In genomic region chr6:143841109-143841638, GRCm38 (mm10) we compare ENCODE assay signal across 16 mouse cellular contexts.
DNase-seq lines count a peak whose midpoint lies in the region; ATAC-seq and TF ChIP-seq lines count a peak whose summit lies in the region.
"Had no signal": no experiment of that assay in that cellular context is flagged by ENCODE, and none has a peak within 500 bp of the region (broad histone marks: within the 10 kb centered on the region; RNA-seq: fewer than 3 reads in every experiment).

No protein-coding gene starts in this region.

- no peaks in the 10 kb centered on the region for H3K36me3 ChIP-seq in intestine, embryonic 14.5 days (ENCODE audit: control insufficient read depth, insufficient read depth, low read length)
- H3K36me3 ChIP-seq in intestine, embryonic 16.5 days (ENCODE audit: control insufficient read depth, insufficient read depth, low read length): no peaks in the 10 kb centered on the region
- H3K36me3 ChIP-seq in lung, embryonic 14.5 days (ENCODE audit: insufficient read depth): 0 out of 2 replicates have a peak, but pooled peaks cover 6% of the 10 kb centered on the region
- no peaks in the 10 kb centered on the region for H3K36me3 ChIP-seq in midbrain, embryonic 10.5 days
- H3K36me3 ChIP-seq: heart, embryonic 13.5 days; hindbrain, embryonic 15.5 days had no signal

- no peak overlapping the region for H3K27ac ChIP-seq in intestine, embryonic 14.5 days (ENCODE audit: low read depth)
- no peak overlapping the region for H3K27ac ChIP-seq in intestine, embryonic 16.5 days (ENCODE audit: low read length)
- H3K27ac ChIP-seq in lung, embryonic 14.5 days (ENCODE audit: low read depth): no peak overlapping the region
- H3K27ac ChIP-seq in midbrain, embryonic 10.5 days (replicated peaks): no peak overlapping the region
- H3K27ac ChIP-seq: embryonic facial prominence, embryonic 10.5 days; forebrain, embryonic 13.5 days; heart, embryonic 13.5 days; hindbrain, embryonic 15.5 days had no signal

- H3K9ac ChIP-seq in intestine, embryonic 14.5 days (ENCODE audit: low read length): no peak overlapping the region
- no peak overlapping the region for H3K9ac ChIP-seq in intestine, embryonic 16.5 days (ENCODE audit: low read depth, low read length)
- H3K9ac ChIP-seq in lung, embryonic 14.5 days: no peak overlapping the region
- H3K9ac ChIP-seq: forebrain, embryonic 13.5 days; heart, embryonic 13.5 days; hindbrain, embryonic 15.5 days had no signal

- no peaks in the 10 kb centered on the region for H3K27me3 ChIP-seq in intestine, embryonic 14.5 days (replicated peaks; ENCODE audit: control insufficient read depth, insufficient read depth, low read length)
- no peaks in the 10 kb centered on the region for H3K27me3 ChIP-seq in intestine, embryonic 16.5 days (replicated peaks; ENCODE audit: control insufficient read depth, insufficient read depth, low read length)
- H3K27me3 ChIP-seq in lung, embryonic 14.5 days (ENCODE audit: insufficient read depth, low read length): no peaks in the 10 kb centered on the region
- no peaks in the 10 kb centered on the region for H3K27me3 ChIP-seq in midbrain, embryonic 10.5 days (ENCODE audit: low read depth, poor library complexity, severe bottlenecking)
- H3K27me3 ChIP-seq: forebrain, embryonic 13.5 days; heart, embryonic 13.5 days; hindbrain, embryonic 15.5 days had no signal

- H3K9me3 ChIP-seq in intestine, embryonic 14.5 days (ENCODE audit: control insufficient read depth, low read length): no peaks in the 10 kb centered on the region
- H3K9me3 ChIP-seq in intestine, embryonic 16.5 days (ENCODE audit: control insufficient read depth, low read length): no peaks in the 10 kb centered on the region
- H3K9me3 ChIP-seq in lung, embryonic 14.5 days (ENCODE audit: low read depth, low read length): no peaks in the 10 kb centered on the region
- no peaks in the 10 kb centered on the region for H3K9me3 ChIP-seq in midbrain, embryonic 10.5 days (replicated peaks)
- H3K9me3 ChIP-seq: embryonic facial prominence, embryonic 10.5 days; forebrain, embryonic 13.5 days; heart, embryonic 13.5 days; hindbrain, embryonic 15.5 days had no signal

- no peak for TF ChIP-seq CTCF in lung, embryonic 14.5 days (IDR thresholded peaks at IDR 0.05; ENCODE audit: low read depth)

- peak; percentile 83 for ATAC-seq in frontal cortex, adult (ENCODE audit: low TSS enrichment)
- no peak for ATAC-seq in intestine, embryonic 14.5 days (replicated peaks; ENCODE audit: low FRiP score, low TSS enrichment, low read depth)
- ATAC-seq in intestine, embryonic 16.5 days: no peak
- ATAC-seq in lung, embryonic 14.5 days (ENCODE audit: insufficient read depth): no peak
- ATAC-seq: forebrain, embryonic 13.5 days had no signal

- no peak for DNase-seq in frontal cortex, postnatal 14 days (ENCODE audit: low spot score in 2 of 2)
- DNase-seq in intestine, embryonic 14.5 days (ENCODE audit: low spot score): peak; percentile 31
- DNase-seq in lung, embryonic 14.5 days: peak; percentile 35
- DNase-seq in lung, postnatal 14 days: no peak
- DNase-seq in midbrain, embryonic 10.5 days (ENCODE audit: low spot score): no peak
- DNase-seq: adrenal gland, adult 2 months; adrenal gland, postnatal 25 days; cerebellum, adult 2 months; cerebellum, postnatal 10 days; gastrocnemius, postnatal 14 days had no signal

- no peak overlapping the region for H3K4me3 ChIP-seq in intestine, embryonic 14.5 days (ENCODE audit: low read depth, low read length)
- H3K4me3 ChIP-seq in intestine, embryonic 16.5 days (ENCODE audit: low read length): no peak overlapping the region
- H3K4me3 ChIP-seq in lung, embryonic 14.5 days (ENCODE audit: low read depth, low read length): no peak overlapping the region
- no peak overlapping the region for H3K4me3 ChIP-seq in midbrain, embryonic 10.5 days
- H3K4me3 ChIP-seq: embryonic facial prominence, embryonic 10.5 days; forebrain, embryonic 13.5 days; heart, embryonic 13.5 days; hindbrain, embryonic 15.5 days had no signal

- 89% methylated on average over 15 of the region's 15 CpGs for WGBS in intestine, embryonic 14.5 days
- WGBS in intestine, embryonic 16.5 days: 88% methylated on average over 15 of the region's 15 CpGs
- 63% methylated on average over 15 of the region's 15 CpGs for WGBS in lung, embryonic 14.5 days
- 93% methylated on average over 15 of the region's 15 CpGs for WGBS in midbrain, embryonic 10.5 days

- H3K4me2 ChIP-seq in intestine, embryonic 14.5 days (ENCODE audit: low read length): no peak overlapping the region
- H3K4me2 ChIP-seq in intestine, embryonic 16.5 days (ENCODE audit: low read depth, low read length): no peak overlapping the region
- no peak overlapping the region for H3K4me2 ChIP-seq in lung, embryonic 14.5 days
- H3K4me2 ChIP-seq: forebrain, embryonic 13.5 days; heart, embryonic 13.5 days; hindbrain, embryonic 15.5 days had no signal

- no peaks in the 10 kb centered on the region for H3K4me1 ChIP-seq in intestine, embryonic 14.5 days (replicated peaks; ENCODE audit: control insufficient read depth, insufficient read depth, low read length)
- H3K4me1 ChIP-seq in intestine, embryonic 16.5 days (ENCODE audit: control insufficient read depth, insufficient read depth, low read length): no peaks in the 10 kb centered on the region
- no peaks in the 10 kb centered on the region for H3K4me1 ChIP-seq in lung, embryonic 14.5 days (ENCODE audit: insufficient read depth)
- no peaks in the 10 kb centered on the region for H3K4me1 ChIP-seq in midbrain, embryonic 10.5 days
- H3K4me1 ChIP-seq: forebrain, embryonic 13.5 days; heart, embryonic 13.5 days had no signal

Comparison
In these comparisons a context has a peak if more than half of its experiments do, and no peak if none do; other contexts are left out.
1. DNase-seq: peak in intestine, embryonic 14.5 days (single experiment) and lung, embryonic 14.5 days (single experiment); none in frontal cortex, postnatal 14 days (0 of 2), lung, postnatal 14 days (single experiment) and midbrain, embryonic 10.5 days (single experiment).